Mouse (Mus musculus) left cerebral cortex, postnatal 25 days (tissue): ENCODE results near the gene Gm28038. TPM values are rescaled to one million over a fixed set of nuclear protein-coding genes. Genes with fewer than 3 reads are reported as not detected.
A peak's percentile ranks its signal among the peaks of the same experiment; 100 is the strongest.

Source experiments
- DNase-seq, 2 experiments: peaks; one replicate each; pipeline ENCODE4 v3.0.0; 2022; ENCODE audit warnings: low spot score in 2 of 2, mixed read lengths in 1 of 2
- intact Hi-C: fragments of 180-260 bp; cut with DNase I; formaldehyde crosslinking; loops from one replicate; pipeline ENCODE4 v1.15.1; 2025
- total RNA-seq, 2 experiments: library from RNA; stranded (reverse); gene quantifications; 2 replicates each; pipeline ENCODE4 v1.2.3; 2021

Gene Gm28038
- total RNA-seq, 2 experiments from 2014 or later, result 1.3 TPM; not detected in 1

GRCm38 (mm10) chr2:30336174-30336915, 55.5 kb downstream of the Gm28038 start:
- peak in 1 of 2 experiments; percentile 56 for DNase-seq
- intact Hi-C loops, result no loop called here

- intact Hi-C loops, result no loop called here
- no peak for DNase-seq
Measured at GRCm38 (mm10) chr2:30337179-30337578, 56.3 kb downstream of the Gm28038 start.

GRCm38 (mm10) chr2:30342061-30342460, 61.2 kb downstream of the Gm28038 start:
- DNase-seq, result no peak
- intact Hi-C loops, result no loop called here

- intact Hi-C loops, result no loop called here
- DNase-seq, result no peak
Measured at GRCm38 (mm10) chr2:30342544-30342943, 61.7 kb downstream of the Gm28038 start.

- intact Hi-C loops, result no loop called here
- no peak for DNase-seq
Measured at GRCm38 (mm10) chr2:30343601-30344137, 62.8 kb downstream of the Gm28038 start.

- no peak for DNase-seq
- intact Hi-C loops, result no loop called here
Measured at GRCm38 (mm10) chr2:30345971-30346676, 65.3 kb downstream of the Gm28038 start.

GRCm38 (mm10) chr2:30349196-30349595, 68.4 kb downstream of the Gm28038 start:
- no peak for DNase-seq
- intact Hi-C loops, result no loop called here

Other genes with a start within 250 kb of the Gm28038 start
- gene Wdr34, start 232.2 kb upstream of the Gm28038 start, total RNA-seq, result 10 to 100 TPM; 37.4 to 37.9 TPM
- 100 to 1,000 TPM; 186 to 193 TPM for gene Set, start 223.7 kb upstream of the Gm28038 start, total RNA-seq
- 1 to 10 TPM; 1.6 to 2.4 TPM for gene Pkn3, start 203.4 kb upstream of the Gm28038 start, total RNA-seq
- gene Zdhhc12, start 187.4 kb upstream of the Gm28038 start, total RNA-seq, result 1 to 10 TPM; 8.5 to 8.8 TPM
- gene Zer1, start 156.5 kb upstream of the Gm28038 start, total RNA-seq, result 100 to 1,000 TPM; 152 TPM
- 10 to 100 TPM; 51.3 to 58.4 TPM for gene Tbc1d13, start 147.3 kb upstream of the Gm28038 start, total RNA-seq
- gene Endog, start 109.5 kb upstream of the Gm28038 start, total RNA-seq, result 10 to 100 TPM; 20.4 to 21.8 TPM
- 10 to 100 TPM; 34.7 to 36.9 TPM for gene Spout1, start 102.6 kb upstream of the Gm28038 start, total RNA-seq
- 10 to 100 TPM; 12.2 to 16.7 TPM for gene Kyat1, start 75.2 kb upstream of the Gm28038 start, total RNA-seq
- 10 to 100 TPM; 53.9 to 59.8 TPM for gene Lrrc8a, start 43.3 kb upstream of the Gm28038 start, total RNA-seq
- 10 to 100 TPM in 1 of 2 experiments, 1 to 10 TPM in 1; 9.9 to 12.3 TPM for gene Gm28035, start 40.5 kb upstream of the Gm28038 start, total RNA-seq
- gene Phyhd1, start 14.8 kb upstream of the Gm28038 start, total RNA-seq, result 10 to 100 TPM; 18.8 to 19.7 TPM
- 10 to 100 TPM; 23.7 to 26.3 TPM for gene Dolk, start 5.3 kb downstream of the Gm28038 start, total RNA-seq
- gene Nup188, start 5.4 kb downstream of the Gm28038 start, total RNA-seq, result 10 to 100 TPM; 21.6 to 22.6 TPM
- 100 to 1,000 TPM; 277 to 301 TPM for gene Sh3glb2, start 78.3 kb downstream of the Gm28038 start, total RNA-seq
- gene Miga2, start 83.2 kb downstream of the Gm28038 start, total RNA-seq, result 100 to 1,000 TPM; 120 to 124 TPM
- gene Dolpp1, start 111.2 kb downstream of the Gm28038 start, total RNA-seq, result 10 to 100 TPM; 27.5 to 29.2 TPM
- gene Crat, start 134.8 kb downstream of the Gm28038 start, total RNA-seq, result 10 to 100 TPM; 48.4 to 50.7 TPM
- gene Ptpa, start 135.0 kb downstream of the Gm28038 start, total RNA-seq, result 100 to 1,000 TPM; 172 to 174 TPM
- 10 to 100 TPM; 16.0 to 18.4 TPM for gene Ier5l, start 193.2 kb downstream of the Gm28038 start, total RNA-seq